Mouse (Mus musculus): Measurements from ENCODE around the gene Picalm. TPM values are rescaled to one million over a fixed set of nuclear protein-coding genes. Genes with fewer than 3 reads are reported as not detected.
"Not testable (repeated sequence)": the region's sequence is repeated elsewhere in the genome, so short reads cannot be mapped to it uniquely, and the experiment has no call there.

Gene Picalm
- polyA plus RNA-seq, 1 experiment from 2014 or later = 45.7 TPM

DNA sequence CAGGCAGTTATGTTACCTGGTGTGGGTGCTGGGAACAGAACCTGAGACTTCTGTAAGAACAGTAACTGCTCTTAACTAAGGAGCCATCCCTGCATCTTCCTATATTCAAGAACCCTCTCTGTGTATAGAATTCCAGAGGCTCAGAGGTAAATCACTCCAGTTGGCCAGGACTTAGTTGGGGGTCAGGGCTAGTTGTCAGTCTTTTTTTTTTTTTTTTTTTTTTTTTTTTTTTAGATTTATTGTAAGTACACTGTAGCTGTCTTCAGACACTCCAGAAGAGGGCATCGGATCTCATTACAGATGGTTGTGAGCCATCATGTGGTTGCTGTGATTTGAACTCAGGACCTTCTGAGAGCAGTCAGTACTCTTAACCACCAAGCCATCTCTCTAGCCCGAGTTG, 91.5 kb downstream of the Picalm start:
- no peak for ATAC-seq (ENCODE audit: insufficient number of reproducible peaks, insufficient read depth, low FRiP score, low TSS enrichment)
- H3K27me3 ChIP-seq = no peaks in the 10 kb centered on the region
- WGBS = 72% methylated on average over 2 of the region's 2 CpGs

DNA sequence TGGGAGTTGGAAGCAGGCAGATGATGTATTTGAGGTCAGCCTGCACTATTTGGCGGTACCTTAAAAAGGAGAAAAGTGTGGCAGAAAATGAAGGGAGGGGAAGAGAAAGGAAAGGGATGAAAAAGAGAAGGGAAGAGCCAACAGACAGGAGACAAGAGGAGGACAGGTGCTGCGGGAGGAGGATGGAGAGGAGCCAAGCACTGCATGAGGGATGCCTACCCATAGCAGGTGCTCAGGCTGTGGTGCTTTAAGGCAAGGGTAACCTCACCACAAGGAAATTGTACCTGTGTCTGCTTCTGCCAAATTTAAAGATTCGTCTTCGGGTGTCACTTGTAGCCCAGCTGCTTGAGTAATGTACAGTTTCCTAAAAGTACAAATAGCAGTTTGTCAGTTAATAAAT, 98.1 kb downstream of the Picalm start:
- no peak overlapping the region for H3K9ac ChIP-seq
- H3K36me3 ChIP-seq = no peaks in the 10 kb centered on the region
- WGBS = 88% methylated on average over 4 of the region's 4 CpGs
- H3K27me3 ChIP-seq = no peaks in the 10 kb centered on the region
- H3K27ac ChIP-seq = no peak overlapping the region
- no peaks in the 10 kb centered on the region for H3K9me3 ChIP-seq
- no peaks in the 10 kb centered on the region for H3K4me1 ChIP-seq
- no peak for ATAC-seq (ENCODE audit: insufficient number of reproducible peaks, insufficient read depth, low FRiP score, low TSS enrichment)
- no peak overlapping the region for H3K4me3 ChIP-seq
- H3K4me2 ChIP-seq (replicated peaks) = no peak overlapping the region

More for the DNA sequence above, 91.5 kb downstream of the Picalm start:
- no peaks in the 10 kb centered on the region for H3K9me3 ChIP-seq
- no peak overlapping the region for H3K4me2 ChIP-seq (replicated peaks)
- no peak overlapping the region for H3K27ac ChIP-seq
- H3K9ac ChIP-seq = no peak overlapping the region
- no peak overlapping the region for H3K4me3 ChIP-seq
- H3K36me3 ChIP-seq = no peaks in the 10 kb centered on the region
- no peaks in the 10 kb centered on the region for H3K4me1 ChIP-seq

DNA sequence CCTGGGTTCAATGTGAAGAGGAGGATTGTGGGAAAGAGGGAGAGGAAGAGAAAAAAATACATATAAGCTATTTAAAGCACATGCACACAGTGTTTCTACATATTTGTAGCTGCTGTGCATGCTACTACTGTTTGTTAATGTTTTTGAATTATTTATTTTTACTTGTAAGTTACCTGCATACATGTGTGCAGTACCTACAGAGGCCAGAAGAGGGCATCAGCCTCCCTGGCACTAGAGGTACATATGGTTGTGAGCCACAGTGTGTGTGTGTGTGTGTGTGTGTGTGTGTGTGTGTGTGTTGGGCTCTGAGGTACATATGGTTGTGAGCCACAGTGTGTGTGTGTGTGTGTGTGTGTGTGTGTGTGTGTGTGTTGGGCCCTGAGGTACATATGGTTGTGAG, 98.9 kb downstream of the Picalm start:
- not testable (repeated sequence) for H3K4me3 ChIP-seq; H3K4me2 ChIP-seq (replicated peaks); H3K27ac ChIP-seq; H3K4me1 ChIP-seq; H3K36me3 ChIP-seq; H3K27me3 ChIP-seq; ATAC-seq (ENCODE audit: insufficient number of reproducible peaks, insufficient read depth, low FRiP score, low TSS enrichment); H3K9ac ChIP-seq; H3K9me3 ChIP-seq

DNA sequence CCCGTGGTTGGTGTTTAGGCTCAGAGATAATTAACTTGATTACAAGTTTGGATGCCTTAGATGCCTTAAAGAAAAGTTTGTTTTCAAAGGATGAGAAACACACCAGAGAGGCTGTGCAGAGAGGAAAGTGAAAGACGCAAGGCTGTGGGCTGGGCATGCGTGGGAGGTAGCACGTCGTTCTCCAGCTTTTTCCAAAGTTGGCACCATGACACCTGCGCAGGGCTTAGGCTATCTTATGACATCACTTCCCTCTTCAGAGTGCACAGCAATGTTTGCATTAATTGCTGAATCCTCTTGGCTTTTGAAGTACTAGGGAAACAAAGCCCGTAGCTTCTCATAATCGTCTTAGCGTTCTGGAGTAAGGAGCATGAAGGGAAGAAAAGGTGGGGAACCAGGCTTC, 101.4 kb downstream of the Picalm start:
- no peak for ATAC-seq (ENCODE audit: insufficient number of reproducible peaks, insufficient read depth, low FRiP score, low TSS enrichment)
- Histone ChIP-seq H3K9ac (no peak overlapping the region), H3K4me3 (no peak overlapping the region), H3K27me3 (no peaks in the 10 kb centered on the region), H3K4me1 (0 out of 2 replicates have a peak, but pooled peaks cover 6% of the 10 kb centered on the region), H3K36me3 (no peaks in the 10 kb centered on the region), H3K4me2 (replicated peaks) (no peak overlapping the region), H3K27ac (no peak overlapping the region), H3K9me3 (no peaks in the 10 kb centered on the region)
- WGBS = 68% methylated on average over 9 of the region's 9 CpGs

DNA sequence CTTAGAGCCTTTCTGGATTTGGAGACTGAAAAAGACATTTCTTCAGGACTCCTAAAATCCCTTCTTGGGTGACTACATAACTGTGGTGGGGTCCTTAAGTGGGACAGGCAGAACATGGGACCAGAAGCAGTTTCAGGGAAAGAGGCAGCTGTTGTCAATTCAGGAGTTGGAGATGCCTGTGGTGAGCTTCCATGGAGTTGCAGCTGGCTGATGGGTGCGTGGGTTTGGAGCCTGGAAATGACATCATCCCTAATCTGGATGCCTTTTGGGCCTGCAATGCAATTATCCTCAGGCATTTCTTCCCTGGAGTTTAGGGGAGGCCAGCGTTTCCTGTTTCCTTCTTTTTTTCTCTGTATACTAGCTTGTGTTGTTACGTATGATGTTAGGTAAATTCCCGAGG, 103.9 kb downstream of the Picalm start:
- H3K4me1 ChIP-seq = 0 out of 2 replicates have a peak, but pooled peaks cover 6% of the 10 kb centered on the region
- ATAC-seq (ENCODE audit: insufficient number of reproducible peaks, insufficient read depth, low FRiP score, low TSS enrichment) = no peak
- no peak overlapping the region for H3K4me3 ChIP-seq
- WGBS = 35% methylated on average over 4 of the region's 4 CpGs
- H3K27ac ChIP-seq = no peak overlapping the region
- H3K4me2 ChIP-seq (replicated peaks) = no peak overlapping the region
- no peaks in the 10 kb centered on the region for H3K27me3 ChIP-seq
- H3K9ac ChIP-seq = no peak overlapping the region
- H3K36me3 ChIP-seq = no peaks in the 10 kb centered on the region
- H3K9me3 ChIP-seq = no peaks in the 10 kb centered on the region

DNA sequence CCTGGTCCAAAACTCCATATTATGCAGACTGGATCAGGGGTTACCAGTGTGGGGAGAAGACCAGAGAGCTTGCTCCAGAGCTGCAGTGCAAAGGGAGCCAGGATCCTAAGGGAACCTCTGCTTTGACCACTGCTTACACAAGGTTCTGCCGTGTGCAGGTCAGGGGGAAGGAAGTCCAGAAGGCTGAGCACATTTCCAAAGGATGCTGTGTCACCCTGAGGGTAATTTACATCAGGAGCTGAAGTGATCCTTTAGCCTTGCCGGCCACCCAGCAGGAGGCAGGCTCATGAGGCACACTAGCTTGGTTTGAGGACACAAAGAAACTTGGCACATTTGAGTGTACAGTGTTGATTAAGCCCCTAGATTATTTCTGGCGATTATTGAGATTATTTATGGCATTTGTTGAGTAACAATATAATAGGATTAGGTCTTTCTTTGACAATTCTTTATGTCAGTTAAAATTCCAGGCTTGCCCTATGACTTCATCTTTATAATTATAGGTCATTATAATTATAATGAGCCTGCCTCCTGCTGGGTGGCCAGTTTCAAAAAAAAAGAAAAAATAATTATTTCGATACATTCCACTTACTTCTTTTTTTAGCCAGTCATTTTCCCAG, 106.4 kb downstream of the Picalm start:
- no peak for ATAC-seq (ENCODE audit: insufficient number of reproducible peaks, insufficient read depth, low FRiP score, low TSS enrichment)
- Histone ChIP-seq H3K27ac (no peak overlapping the region), H3K9ac (no peak overlapping the region), H3K9me3 (no peaks in the 10 kb centered on the region), H3K4me3 (no peak overlapping the region), H3K27me3 (no peaks in the 10 kb centered on the region), H3K4me1 (0 out of 2 replicates have a peak, but pooled peaks cover 6% of the 10 kb centered on the region), H3K36me3 (no peaks in the 10 kb centered on the region), H3K4me2 (replicated peaks) (no peak overlapping the region)
- 36% methylated on average over 4 of the region's 4 CpGs for WGBS

DNA sequence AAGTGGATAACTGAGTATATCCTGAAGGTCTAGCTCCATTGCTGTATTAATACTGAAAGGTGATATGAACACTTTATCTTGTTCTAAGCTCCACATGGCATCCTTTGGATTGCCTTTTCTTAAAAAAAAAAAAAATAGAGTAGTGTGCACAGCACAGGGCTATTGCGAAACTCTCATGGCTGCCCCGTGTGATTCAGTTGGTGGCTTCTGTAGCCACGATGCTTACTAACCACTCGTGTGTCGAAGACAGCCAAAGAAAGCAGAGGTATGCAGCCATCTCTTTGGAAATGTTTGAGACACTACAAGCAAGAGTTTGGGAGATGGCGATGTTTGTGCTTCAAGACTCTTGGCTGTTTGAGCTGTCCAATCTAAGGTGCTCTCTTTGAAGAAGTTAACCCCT, 113.1 kb downstream of the Picalm start:
- 86% methylated on average over 6 of the region's 6 CpGs for WGBS
- no peaks in the 10 kb centered on the region for H3K4me1 ChIP-seq
- no peaks in the 10 kb centered on the region for H3K36me3 ChIP-seq
- H3K9ac ChIP-seq = no peak overlapping the region
- no peak overlapping the region for H3K4me3 ChIP-seq
- H3K4me2 ChIP-seq (replicated peaks) = no peak overlapping the region
- H3K27ac ChIP-seq = no peak overlapping the region
- no peaks in the 10 kb centered on the region for H3K27me3 ChIP-seq
- H3K9me3 ChIP-seq = no peaks in the 10 kb centered on the region
- ATAC-seq (ENCODE audit: insufficient number of reproducible peaks, insufficient read depth, low FRiP score, low TSS enrichment) = no peak

DNA sequence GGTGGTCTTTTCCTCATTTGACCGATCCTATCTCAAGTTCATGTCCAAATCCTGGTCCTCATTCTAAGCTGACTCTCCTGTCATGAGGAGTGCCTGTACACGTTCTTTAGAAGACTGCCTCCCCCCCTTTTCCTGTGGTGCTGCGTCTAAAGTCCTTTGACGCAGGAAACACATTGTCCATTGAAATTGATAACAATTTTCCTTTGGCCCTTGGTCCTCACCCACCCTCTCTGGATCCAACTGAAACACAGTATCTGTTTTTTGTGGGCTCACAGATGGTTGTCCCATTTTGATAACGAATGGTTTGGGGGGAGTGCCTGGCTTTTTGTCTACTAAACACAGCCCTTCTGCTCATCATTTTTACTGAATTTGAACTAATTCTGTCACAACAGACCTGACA, 113.6 kb downstream of the Picalm start:
- ATAC-seq (ENCODE audit: insufficient number of reproducible peaks, insufficient read depth, low FRiP score, low TSS enrichment) = no peak
- H3K4me1 ChIP-seq = no peaks in the 10 kb centered on the region
- H3K9ac ChIP-seq = no peak overlapping the region
- no peak overlapping the region for H3K27ac ChIP-seq
- H3K4me2 ChIP-seq (replicated peaks) = no peak overlapping the region
- H3K4me3 ChIP-seq = no peak overlapping the region
- H3K9me3 ChIP-seq = no peaks in the 10 kb centered on the region
- H3K36me3 ChIP-seq = no peaks in the 10 kb centered on the region
- WGBS = 84% methylated on average over 5 of the region's 5 CpGs
- no peaks in the 10 kb centered on the region for H3K27me3 ChIP-seq

DNA sequence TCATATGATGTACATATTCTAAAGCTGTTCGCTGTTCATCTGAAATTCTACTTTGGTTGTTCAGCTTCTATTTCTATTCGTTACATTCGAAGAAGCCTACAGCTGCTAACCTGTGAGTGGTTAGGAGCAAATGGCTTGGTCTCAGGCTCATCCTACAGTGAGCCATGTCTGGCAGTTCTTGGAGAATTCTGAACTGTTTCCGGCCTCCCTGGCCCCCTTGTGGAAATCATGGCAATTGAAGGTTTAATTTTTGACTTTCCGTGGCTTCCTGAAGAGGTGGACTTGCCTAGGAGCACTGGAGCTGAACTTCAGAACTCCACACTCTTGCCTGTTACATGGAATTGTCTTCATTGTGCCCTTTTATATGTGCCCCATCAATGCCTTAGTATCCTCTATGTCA, 122.9 kb downstream of the Picalm start:
- ATAC-seq (ENCODE audit: insufficient number of reproducible peaks, insufficient read depth, low FRiP score, low TSS enrichment) = no peak
- Histone ChIP-seq H3K4me1 (no peaks in the 10 kb centered on the region), H3K9me3 (no peaks in the 10 kb centered on the region), H3K27ac (no peak overlapping the region), H3K27me3 (no peaks in the 10 kb centered on the region), H3K36me3 (no peaks in the 10 kb centered on the region), H3K9ac (no peak overlapping the region), H3K4me3 (no peak overlapping the region), H3K4me2 (replicated peaks) (no peak overlapping the region)
- 70% methylated on average over 5 of the region's 5 CpGs for WGBS

DNA sequence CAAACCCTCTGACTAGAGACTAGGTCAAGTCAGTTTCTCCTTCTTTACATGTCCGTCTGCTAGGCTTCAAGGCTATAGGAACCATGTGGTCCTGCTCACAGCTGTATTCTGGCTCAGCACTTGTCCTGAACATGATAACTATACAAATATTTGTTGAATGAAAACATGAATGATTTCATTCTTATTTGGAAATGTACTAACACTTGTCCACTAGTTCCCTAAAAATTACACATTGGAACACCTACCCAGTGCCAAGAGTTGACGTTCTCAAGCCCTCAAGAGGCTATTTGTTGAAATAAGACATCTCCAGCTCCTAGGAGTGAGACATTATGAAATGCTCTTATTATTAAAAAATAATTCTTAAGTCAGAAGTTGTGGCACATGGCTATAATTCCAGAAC, 128.7 kb downstream of the Picalm start:
- Histone ChIP-seq H3K27me3 (no peaks in the 10 kb centered on the region), H3K4me2 (replicated peaks) (no peak overlapping the region), H3K4me1 (no peaks in the 10 kb centered on the region), H3K4me3 (no peak overlapping the region), H3K27ac (no peak overlapping the region), H3K9me3 (no peaks in the 10 kb centered on the region), H3K9ac (no peak overlapping the region), H3K36me3 (no peaks in the 10 kb centered on the region)
- WGBS = 83% methylated on average over 2 of the region's 2 CpGs
- no peak for ATAC-seq (ENCODE audit: insufficient number of reproducible peaks, insufficient read depth, low FRiP score, low TSS enrichment)

DNA sequence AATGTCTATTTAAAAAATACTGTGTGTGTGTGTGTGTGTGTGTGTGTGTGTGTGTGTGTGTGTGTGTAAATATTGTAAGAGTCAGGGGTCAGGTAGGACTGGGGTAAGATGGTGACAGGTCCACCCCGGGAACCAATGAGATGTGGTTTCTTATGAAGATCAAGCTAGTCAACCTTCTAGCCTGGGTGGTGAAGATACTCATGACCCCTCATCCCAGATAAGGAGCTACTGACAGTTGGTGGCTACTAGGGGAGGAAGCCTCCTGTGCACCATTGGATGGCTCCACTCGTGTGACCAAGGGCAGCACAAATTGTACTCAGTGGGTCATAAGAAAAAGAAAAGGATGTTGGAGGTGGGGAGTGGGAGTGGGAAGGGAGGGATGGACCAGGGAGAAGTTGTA, 129.9 kb downstream of the Picalm start:
- Histone ChIP-seq H3K27ac (no peak overlapping the region), H3K9ac (no peak overlapping the region), H3K9me3 (no peaks in the 10 kb centered on the region), H3K4me1 (no peaks in the 10 kb centered on the region), H3K4me3 (no peak overlapping the region), H3K27me3 (no peaks in the 10 kb centered on the region), H3K36me3 (no peaks in the 10 kb centered on the region), H3K4me2 (replicated peaks) (no peak overlapping the region)
- 79% methylated on average over 2 of the region's 2 CpGs for WGBS
- no peak for ATAC-seq (ENCODE audit: insufficient number of reproducible peaks, insufficient read depth, low FRiP score, low TSS enrichment)

DNA sequence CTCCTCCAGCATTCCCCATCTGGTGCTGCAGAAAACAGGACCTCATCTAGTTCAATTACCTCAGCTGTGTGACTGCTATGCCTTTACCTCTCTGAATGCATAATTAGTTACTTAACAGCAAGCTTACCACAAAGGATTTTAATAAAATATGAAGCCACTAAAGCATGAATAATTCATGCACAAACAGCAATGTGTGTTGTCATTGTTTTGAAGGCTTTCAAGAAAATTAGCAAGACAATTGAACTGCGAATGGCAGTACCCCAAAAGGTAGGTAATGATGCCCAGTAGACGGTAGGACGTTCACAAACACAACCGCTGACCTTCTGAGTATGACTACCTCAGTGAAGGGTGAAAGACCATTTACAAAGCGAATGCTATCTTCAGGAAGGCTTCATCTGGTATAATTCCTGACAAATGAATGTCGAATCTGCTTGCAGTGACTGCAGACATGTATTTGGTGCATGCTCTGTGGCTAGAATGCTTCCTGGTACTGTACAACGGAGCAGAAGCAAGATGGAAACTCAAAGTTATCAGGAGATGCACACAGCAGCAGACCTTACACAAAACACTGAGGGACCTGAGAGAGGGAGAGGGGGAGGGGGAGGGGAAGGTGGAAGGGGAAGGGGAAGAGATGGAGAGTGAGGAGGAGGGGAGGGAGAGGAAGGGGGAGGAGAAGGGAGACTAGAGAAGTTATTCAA, 132.0 kb downstream of the Picalm start:
- WGBS = 42% methylated on average over 7 of the region's 7 CpGs
- no peaks in the 10 kb centered on the region for H3K9me3 ChIP-seq
- H3K27me3 ChIP-seq = no peaks in the 10 kb centered on the region
- H3K36me3 ChIP-seq = no peaks in the 10 kb centered on the region
- peaks cover 4% of the 10 kb centered on the region; the same call in 1 of the 2 replicates for H3K4me1 ChIP-seq
- no peak for ATAC-seq (ENCODE audit: insufficient number of reproducible peaks, insufficient read depth, low FRiP score, low TSS enrichment)
- H3K4me2 ChIP-seq (replicated peaks) = no peak overlapping the region
- no peak overlapping the region for H3K27ac ChIP-seq
- no peak overlapping the region for H3K9ac ChIP-seq
- no peak overlapping the region for H3K4me3 ChIP-seq

Measured in embryonic facial prominence, embryonic 12.5 days (tissue).